Mouse (Mus musculus): ENCODE data around the gene Tmod4. TPM values are rescaled to one million over a fixed set of nuclear protein-coding genes. Genes with fewer than 3 reads are reported as not detected.

Gene Tmod4
- total RNA-seq, 1 experiment from 2014 or later = not detected

DNA sequence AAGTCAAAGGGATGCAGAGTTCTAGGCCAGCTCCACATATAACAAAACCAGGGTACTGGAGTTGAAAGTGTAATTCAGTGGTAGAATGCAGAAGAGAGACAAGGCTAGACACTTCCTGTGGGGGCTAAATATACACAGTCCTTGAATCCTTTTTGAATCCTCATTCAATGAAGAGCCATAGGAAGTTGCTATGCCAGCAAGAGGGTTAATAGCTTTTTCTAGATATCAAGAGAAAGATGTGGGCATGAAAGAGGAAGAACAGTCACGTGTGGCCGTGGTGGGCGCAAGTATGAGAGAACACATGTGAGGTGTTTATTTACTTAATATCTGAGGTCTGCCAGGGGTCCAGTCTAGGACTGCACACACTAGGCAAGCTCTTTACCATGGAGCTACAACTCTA, 12.1 kb downstream of the Tmod4 start:
- DNase-seq = no peak

DNA sequence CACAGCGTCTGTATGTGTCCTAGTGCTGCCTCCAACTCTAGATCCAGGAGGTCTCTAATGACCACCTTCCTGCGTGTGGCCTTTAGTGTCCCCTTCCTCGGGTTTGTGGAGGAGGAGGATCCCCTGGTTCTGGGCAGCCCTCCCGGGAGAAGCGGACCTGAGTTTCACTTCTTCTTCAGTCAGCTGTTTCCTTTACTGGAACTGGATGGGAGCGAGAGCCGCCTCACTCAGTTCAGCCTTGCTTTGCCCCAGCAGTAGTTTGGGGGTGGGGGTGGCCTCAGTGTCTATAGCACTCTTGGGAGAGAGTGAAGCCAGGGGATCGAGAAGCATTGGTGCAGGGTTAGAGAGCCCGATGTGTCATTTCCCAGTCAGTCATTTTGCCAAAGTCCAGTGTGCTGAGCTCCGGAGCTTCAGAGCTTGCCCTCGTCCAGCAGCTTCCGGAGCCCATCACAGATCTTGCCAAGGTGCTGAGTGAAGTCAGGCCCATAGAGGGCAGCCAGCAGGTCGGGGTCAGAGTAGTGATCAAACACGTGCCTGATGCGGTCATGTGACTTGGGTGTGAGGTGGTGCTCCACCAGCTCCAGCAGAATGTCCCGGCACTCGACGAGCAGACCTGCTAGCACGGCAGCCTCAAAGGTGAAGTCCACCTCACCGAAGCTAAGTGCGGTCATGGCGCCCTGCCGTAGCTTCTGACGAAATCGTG, 15.5 kb downstream of the Tmod4 start:
- peak; percentile 26 for DNase-seq

DNA sequence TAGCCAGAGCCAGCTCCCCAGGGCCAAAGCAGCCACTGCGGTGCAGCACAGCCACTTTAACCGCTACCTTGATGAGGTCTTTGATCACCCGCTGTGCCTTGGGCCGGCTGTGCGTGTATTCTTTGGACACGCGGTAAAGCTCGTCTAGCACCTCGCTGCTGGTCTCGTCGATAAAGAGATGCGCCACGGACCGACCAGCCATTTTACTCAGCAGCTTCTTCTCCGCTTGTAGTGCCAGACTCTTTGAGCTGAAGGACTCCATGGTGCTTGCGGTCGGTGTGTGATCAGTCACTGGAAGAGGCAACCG, 16.0 kb downstream of the Tmod4 start:
- DNase-seq = no peak

DNA sequence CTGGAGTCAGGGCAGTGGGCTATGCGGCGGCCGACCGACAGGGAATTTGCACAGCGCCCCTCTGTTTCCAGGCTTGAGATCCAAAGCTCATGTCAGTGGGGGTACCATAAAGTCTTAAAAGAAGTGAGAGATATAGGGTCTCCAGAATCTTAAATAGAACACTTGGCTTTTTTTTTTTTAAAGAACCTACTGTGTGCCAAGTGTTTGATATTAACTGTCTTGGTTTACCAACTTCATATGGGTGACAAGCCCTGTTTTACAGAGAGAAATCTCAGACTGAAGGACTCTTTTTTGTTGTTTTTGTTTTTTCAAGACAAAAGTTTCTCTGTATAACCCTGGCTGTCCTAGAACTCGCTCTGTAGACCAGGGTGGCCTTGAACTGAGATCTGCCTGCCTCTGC, 16.5 kb downstream of the Tmod4 start:
- no peak for DNase-seq

DNA sequence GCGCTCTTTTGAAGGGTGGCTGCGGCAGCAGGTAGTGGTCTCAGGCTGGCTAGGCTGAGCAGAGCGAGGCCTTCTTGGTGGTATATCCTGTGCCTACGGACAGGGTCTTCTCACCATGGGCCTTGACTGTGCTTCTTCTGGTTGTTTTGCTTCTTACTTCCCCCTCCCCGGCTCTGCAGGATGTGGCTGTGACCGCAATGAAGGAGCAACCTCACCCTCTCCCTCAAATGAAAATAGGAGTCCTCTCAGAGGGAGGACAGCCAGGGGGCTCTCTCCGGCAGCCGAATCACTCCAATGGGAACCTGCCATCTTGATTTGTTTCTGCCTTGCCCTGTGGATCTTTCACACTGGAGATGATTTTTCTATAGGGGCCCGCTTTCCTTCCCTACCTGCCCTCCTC, 17.2 kb downstream of the Tmod4 start:
- DNase-seq = no peak

DNA sequence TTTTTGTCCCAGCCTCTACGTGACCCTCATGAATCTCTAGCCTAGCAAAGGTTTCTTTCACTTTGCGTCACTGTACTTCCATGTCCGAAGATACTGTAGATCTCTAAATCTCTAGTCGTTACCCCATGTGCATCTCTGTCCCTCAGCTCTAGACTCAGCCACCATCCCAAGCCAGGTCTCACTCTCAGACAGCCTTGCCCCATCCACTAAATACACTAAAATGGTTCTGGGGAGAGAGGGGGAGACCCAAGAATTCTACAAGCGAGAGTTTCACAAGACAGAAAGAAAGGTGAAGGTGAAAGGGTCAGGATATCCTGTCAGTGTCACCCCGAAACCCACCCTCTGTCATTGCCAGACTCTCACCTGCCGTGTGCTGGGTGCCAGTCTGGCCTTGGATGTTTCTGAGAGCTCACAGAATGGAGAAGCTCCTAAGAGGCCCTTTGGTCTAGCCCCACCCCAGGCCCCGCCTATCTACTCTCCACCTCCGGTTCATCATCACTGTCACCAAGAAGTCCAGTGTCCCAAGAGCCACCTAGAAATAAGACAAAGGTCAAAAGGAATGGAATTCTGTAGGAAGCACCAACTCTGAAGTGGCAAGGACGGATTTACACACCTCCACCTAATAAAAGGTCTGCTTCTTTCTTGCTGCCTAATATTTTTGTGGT, 17.8 kb downstream of the Tmod4 start, which contains the start of gene Tnfaip8l2:
TSS of gene Tnfaip8l2 (minus strand) at position 409 of the 665 bp plus-strand sequence.
- no peak for DNase-seq

DNA sequence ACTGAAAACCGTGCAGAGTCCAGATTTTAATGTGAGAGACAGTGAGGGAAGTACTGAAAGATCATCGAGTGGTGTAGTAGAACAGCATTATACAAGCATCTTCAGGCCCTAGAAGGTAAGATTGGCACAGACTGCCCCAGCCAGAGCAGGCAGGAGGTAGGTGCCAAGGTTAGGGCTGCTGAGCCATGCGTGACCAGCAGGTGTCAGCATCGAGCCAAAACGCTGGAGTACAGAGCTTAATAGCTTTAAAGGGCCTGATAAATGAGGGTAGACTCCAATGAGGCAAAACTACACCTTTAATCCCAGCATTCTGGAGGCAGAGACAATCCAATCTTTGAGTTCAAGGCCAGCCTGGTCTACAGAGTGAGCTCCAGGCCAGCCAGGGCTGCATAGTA, 18.3 kb downstream of the Tmod4 start:
- DNase-seq = peak; percentile 92

DNA sequence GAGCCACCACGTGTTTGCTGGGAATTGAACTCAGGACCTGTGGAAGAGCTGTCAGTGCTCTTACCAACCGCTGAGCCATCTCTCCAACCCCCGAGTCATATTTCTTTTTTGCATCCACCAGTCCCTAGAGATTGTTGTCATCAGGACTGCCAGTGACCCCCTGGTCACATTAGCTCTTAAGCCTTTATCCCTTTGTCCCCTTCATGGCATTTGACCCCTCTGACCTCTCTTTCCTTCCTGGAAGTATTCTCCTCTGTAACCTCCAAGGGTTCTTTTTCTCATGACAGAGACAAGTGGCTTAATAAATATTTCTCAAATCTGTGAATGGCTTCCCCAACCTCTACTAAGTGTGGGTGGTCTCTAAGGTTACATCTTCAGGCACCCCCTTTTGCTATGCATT, 23.6 kb downstream of the Tmod4 start:
- no peak for DNase-seq

DNA sequence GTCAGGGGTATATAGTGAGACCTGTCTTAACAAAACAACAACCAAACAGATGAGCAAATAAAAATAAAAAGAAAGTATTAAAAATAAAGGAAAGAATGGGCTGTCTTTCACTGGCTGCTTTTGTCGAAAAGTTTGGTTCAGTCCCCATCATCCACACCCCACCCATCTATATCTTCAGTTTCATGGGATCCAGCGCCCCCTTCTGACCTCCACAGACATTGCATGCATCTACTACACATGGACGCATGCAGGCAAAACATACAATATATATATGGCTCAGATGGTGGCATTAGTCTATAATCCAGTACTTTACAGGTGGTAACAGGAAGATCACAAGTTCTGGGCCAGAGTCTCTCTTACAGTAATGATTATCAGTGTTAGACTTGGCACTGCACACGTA, 29.6 kb downstream of the Tmod4 start:
- peak; percentile 68 for DNase-seq

DNA sequence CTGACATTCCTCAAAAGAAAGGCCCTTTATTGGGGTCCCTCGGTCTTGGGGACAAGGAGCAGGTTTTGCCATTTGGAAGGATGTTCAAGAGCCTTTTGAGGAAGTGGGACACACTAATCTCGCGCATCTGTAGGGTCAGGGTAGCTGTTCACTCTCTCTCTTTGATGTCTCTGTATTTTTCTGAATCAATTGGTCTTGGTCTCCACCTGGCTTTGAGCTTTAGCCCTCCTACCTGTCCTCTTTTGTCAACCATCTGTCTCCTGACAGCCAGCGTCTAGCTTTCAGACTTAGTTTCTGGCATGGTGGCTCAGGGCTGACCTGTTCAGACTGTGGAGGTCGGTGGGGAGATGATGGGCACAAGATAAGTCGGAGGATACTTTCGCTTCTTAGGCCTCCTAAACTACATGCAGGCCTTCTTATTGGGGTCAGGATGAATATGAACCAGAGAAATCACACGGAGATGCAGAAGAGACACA, 35.3 kb downstream of the Tmod4 start:
- no peak for DNase-seq

DNA sequence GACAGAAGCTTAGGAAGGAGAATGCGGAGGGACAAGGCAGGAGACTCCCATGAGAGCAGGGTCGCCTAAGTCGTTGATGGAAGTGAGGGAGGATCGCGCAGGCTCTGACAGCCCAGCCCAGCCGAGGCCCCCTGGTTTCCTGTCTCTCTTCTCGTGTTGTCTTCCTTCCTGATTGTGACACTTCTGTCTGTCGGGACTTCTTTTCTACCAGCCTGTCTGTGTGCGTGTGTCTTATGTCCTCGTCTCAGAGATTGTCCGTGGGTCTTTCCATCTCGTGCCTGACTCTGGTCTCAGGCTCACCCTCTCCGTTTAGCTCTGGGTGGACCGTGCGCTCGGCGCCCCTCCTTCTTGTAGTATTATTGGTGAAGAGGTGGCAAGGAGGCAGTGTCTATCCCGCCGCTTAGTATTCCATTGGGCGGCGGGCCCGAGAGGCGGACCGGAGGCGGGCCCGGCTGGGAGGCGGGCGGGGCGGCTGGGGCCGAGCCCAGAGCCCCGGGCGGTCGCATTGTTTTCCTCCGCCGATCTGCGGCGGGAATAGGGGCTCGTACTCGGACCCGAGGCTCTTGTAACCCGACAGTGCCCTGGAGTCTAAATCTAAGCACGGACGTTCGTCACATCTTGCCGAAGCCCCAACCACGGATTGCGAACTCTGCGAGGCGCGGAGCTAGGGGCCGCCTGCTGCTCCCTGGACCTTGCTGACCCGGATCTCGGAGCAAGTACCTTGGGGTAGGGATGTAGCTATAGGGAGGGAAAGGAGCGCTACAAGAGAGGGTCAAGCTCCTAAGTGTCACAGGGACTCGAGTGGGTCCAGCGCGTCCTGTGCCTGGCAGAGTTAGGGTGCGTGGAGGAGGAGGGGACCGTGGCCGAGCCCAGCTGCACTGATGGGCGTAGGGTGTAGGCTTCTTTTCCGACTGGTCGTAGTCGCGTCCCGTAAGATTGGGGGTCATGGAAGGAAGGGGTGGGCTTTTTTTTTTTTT, 36.0 kb downstream of the Tmod4 start, which contains the start of gene Sema6c:
TSS of gene Sema6c (plus strand) at position 471 of the 977 bp plus-strand sequence.
- peak; percentile 94 for DNase-seq

DNA sequence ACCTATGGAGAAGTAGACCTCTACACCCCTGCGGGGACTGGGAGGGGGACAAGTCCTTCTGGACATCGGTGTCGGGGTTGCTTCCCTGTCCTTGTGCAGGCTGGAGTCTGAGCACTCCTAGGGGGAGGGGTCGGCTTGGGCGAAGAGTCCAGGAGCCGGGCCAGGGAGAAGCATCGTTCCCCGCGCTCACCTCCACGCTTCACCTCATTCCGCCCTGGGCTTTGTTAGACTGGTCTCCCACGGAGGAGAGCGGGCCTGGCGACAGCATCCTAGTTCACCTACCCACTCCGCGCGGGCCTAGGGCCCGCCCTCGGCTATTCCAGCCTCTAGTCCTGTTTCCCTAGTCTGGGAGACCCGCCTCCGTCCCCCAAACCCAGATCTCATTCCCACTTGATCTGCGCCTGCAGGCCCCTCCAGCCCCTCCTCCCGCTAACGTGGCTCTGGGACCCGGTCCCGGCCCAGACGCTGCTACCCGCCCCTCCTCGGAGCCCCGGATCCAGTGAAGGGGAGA, 36.8 kb downstream of the Tmod4 start:
- no peak for DNase-seq

DNA sequence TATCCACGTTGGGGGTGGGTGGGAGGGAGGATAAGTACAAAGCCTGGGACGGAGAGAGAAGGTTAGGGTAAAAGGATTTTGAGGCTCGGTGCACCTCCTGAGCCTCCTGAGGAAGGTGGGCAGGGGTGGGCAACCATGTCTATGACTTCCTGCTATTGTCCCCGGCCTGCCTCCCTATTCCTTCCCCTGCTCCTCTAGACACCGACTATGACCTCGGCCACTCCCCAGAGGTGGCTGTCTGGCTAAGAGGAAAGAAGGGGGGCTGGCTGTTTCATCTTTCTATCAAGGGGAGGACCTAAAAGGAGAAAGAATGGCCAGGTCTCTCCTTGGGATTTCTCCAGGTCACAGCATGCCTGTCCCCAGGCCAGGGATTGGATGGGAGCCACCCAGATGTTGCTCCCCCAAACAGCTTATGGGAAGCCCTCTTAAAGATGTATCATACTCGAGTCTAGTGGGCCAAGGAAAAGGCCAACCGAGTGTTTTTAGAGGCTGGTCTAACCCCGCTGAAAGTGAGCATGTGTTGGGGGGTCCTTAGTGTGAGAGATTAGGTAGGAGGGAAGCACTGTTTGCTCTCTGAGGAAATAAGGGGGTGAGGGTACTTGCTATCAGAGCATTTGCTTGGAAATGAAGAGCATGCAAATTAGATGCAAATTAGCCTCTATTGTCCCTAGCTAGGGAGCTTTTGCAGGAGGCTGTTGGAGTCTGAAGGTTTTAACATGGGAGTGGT, 37.5 kb downstream of the Tmod4 start:
- no peak for DNase-seq

DNA sequence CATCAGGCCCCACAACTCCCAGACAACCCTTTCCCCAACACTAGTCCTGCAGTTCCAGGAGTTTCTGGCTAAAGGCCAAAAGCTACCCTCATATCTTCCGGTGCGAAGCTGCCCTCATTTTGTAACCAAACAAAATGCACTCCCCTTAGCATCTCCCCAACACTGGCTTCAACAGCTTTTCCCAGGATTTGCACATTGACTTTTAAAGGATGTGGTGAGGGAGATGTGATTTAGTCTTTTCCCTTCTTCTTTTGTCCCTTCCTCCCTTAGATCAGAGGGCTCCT, 38.0 kb downstream of the Tmod4 start:
- DNase-seq = no peak

DNA sequence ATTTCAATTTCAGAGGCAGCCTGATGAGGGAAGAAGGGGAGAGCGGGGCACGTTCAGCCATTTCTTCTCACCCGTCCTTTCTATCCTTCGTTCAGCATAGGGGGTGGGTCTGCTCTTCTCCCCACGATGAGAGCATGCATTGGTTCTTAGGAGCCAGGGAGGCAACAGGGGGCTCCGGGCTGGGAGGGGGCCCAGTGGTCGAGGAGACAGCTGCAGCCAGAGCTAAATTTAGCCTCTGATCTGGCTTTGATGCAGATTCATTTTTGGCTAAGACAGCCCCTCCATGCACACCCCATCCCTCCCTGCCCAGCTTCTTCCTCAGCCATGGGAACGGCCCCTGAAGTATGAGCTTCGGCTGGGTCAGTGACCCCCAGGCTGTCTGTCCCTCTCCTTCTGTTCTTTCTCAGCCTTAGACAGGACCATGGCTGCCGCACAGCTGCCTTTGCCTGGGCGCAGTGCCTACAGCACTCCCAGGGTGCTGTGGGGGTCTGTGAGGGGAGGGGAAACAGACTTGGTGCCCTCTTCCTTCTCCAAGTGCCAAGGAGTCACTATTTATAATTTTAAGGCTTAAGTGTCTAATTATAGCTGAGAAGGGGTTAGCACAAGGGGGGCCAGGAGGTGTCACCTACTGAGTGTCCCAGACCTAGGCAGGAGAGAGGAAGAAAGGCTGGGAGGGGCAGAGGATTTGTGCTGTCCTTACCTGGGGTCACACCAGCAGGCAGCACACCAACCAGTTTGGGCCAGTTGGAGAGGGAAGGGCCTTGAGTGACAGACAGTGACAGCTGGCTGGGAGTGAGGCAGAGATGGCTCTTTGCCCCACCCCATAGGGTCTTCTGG, 39.4 kb downstream of the Tmod4 start:
- DNase-seq = no peak

DNA sequence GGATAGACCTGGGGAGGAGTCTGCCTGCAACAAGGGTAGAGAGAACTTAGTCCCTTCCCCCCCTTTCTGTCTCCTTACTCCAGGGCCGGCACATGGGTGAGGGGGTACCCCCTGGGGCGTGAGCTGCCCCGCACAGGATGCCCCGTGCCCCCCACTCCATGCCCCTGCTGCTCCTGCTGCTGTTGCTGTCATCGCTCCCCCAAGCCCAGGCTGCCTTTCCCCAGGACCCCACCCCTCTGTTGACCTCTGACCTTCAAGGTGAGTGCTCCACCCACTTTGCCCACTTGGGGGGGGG, 39.9 kb downstream of the Tmod4 start:
- no peak for DNase-seq

DNA sequence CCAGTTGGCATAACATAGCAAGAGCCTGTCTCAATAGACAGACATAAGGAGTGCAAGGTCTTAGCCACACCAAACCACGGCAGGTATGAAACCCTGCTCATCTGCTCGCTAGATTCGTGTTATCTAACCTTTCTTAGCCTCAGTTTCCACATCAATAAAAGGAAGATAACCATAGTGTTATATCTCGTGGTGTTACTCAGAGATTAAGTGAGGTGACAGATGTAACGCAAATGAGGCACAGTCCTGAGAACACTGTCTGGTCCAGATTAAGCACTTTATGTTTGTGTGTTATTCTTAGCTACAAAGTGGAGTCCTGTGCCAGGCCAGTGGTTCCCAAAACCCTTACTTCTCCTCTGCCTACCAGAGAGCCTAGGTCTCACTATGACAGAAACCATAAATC, 40.6 kb downstream of the Tmod4 start:
- DNase-seq = no peak

DNA sequence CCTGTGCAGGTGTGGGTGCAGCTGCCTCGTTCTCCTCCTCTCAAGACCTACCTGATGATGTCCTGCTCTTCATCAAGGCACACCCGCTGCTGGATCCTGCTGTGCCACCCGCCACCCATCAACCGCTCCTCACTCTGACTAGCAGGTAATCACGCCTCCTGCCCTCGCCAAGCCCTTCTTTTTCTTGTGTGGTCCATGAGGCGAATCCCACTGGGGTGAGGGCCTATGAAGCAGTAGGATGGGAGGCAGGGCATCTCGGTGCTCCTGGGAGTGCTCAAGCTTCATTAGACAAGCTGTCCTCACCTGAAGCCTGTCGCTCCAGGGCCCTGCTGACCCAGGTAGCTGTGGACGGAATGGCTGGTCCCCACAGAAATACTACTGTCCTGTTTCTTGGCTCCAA, 45.7 kb downstream of the Tmod4 start:
- DNase-seq = no peak

DNA sequence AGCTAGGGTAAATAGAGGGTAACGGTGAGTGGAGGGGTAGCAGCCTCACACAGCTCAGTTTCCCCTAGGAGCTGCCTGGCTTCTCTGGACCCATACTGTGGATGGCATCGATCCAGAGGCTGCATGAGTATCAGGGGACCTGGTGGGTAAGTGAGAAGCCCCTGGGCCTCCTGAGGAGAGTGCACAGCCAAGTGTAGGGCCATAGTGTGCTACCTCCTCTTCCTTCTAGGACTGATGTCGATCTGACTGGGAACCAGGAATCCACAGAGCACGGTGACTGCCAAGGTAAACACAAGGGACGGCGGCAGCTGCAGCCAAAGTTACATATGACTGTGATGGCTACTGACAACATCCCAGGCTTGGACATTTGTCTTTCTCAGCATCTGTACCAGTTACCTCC, 46.8 kb downstream of the Tmod4 start:
- no peak for DNase-seq

DNA sequence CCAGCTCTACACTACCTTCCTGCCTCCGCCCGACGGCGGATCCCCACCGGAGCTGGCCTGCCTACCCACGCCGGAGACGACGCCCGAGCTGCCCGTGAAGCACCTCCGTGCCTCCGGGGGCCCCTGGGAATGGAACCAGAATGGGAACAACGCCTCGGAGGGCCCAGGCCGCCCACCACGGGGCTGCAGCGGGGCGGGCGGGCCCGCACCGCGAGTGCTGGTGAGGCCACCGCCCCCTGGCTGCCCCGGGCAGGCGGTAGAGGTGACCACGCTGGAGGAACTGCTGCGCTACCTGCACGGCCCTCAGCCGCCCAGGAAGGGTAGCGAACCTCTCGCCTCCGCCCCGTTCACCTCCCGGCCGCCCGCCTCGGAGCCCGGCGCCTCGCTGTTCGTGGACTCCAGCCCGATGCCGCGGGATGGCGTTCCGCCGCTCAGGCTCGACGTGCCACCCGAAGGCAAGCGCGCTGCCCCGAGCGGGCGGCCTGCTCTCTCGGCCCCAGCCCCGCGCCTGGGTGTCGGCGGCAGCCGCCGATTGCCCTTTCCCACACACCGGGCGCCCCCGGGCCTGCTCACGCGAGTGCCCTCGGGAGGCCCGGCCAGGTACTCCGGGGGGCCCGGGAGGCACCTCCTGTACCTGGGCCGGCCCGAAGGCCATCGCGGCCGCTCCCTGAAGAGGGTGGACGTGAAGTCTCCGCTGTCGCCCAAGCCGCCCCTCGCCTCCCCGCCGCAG, 48.4 kb downstream of the Tmod4 start:
- DNase-seq = no peak
